Comparison of ENCODE assay signal across 10 mouse cellular contexts in genomic region chr13:45903519-45904274, GRCm38 (mm10).
DNase-seq lines count a peak whose midpoint lies in the region; TF ChIP-seq lines count a peak whose summit lies in the region.
"Had no signal": no experiment of that assay in that cellular context is flagged by ENCODE, and none has a peak within 500 bp of the region (broad histone marks: within the 10 kb centered on the region; RNA-seq: fewer than 3 reads in every experiment).

No protein-coding gene starts in this region.

- peak overlapping the region; percentile 15; the same call in 1 of the 2 replicates for H3K27ac ChIP-seq in layer of hippocampus, adult 2 months

- H3K4me3 ChIP-seq in layer of hippocampus, adult 2 months = no peak overlapping the region

- H3K27me3 ChIP-seq in splenic B cell, adult 2 months (ENCODE audit: control insufficient read depth, insufficient read depth, low read length, poor library complexity, severe bottlenecking) = no peaks in the 10 kb centered on the region
- H3K27me3 ChIP-seq: Patski had no signal

- TF ChIP-seq CTCF in layer of hippocampus, adult 2 months (conservative IDR thresholded peaks at IDR 0.05) = no peak

- H3K36me3 ChIP-seq in splenic B cell, adult 2 months (ENCODE audit: control insufficient read depth, insufficient read depth, low read length, poor library complexity, severe bottlenecking) = no peaks in the 10 kb centered on the region

- DNase-seq in layer of hippocampus, adult 2 months (ENCODE audit: low spot score in 2 of 2) = no peak
- no peak for DNase-seq in layer of hippocampus, adult 18-20 months (ENCODE audit: low spot score in 2 of 2)
- peak; percentile 46 for DNase-seq in c-Kit-positive CD71-positive TER-119-negative erythroid progenitor cells, embryonic 14.5 days (ENCODE audit: low read depth)
- DNase-seq in kidney, postnatal 25 days = peak; percentile 45 to 67
- peak; percentile 42 for DNase-seq in splenic B cell, adult 2 months (ENCODE audit: low read depth, low spot score)
- DNase-seq in cerebellum, postnatal 36 days = no peak
- no peak for DNase-seq in urinary bladder, adult 2 months (ENCODE audit: low spot score)
- no peak for DNase-seq in MN1 (ENCODE audit: low spot score)
- DNase-seq: cerebellum, adult 8-10 months had no signal

Comparison
In these comparisons a context has a peak if more than half of its experiments do, and no peak if none do; other contexts are left out.
1. DNase-seq: peak in c-Kit-positive CD71-positive TER-119-negative erythroid progenitor cells, embryonic 14.5 days (single experiment), kidney, postnatal 25 days (2 of 2) and splenic B cell, adult 2 months (single experiment); none in layer of hippocampus, adult 2 months (0 of 2), layer of hippocampus, adult 18-20 months (0 of 2), cerebellum, postnatal 36 days (0 of 2), urinary bladder, adult 2 months (single experiment) and MN1 (single experiment).